Mouse (Mus musculus): ENCODE results near the gene C130074G19Rik. TPM values are rescaled to one million over a fixed set of nuclear protein-coding genes. Genes with fewer than 3 reads are reported as not detected.

C130074G19Rik gene
- polyA plus RNA-seq, 1 experiment from 2014 or later, result 3.0 TPM

- DNase-seq, result peak; percentile 89
- peak overlapping the region; percentile 37; the same call in 1 of the 2 replicates for H3K4me2 ChIP-seq
- H3K27ac ChIP-seq (ENCODE audit: low read depth), result no peak overlapping the region
- peaks cover under 1% of the 10 kb centered on the region; the same call in 1 of the 2 replicates for H3K36me3 ChIP-seq (ENCODE audit: insufficient read depth)
- H3K4me3 ChIP-seq (ENCODE audit: low read depth, low read length), result no peak overlapping the region
- no peaks in the 10 kb centered on the region for H3K27me3 ChIP-seq (ENCODE audit: insufficient read depth, low read length)
- no peak overlapping the region for H3K9ac ChIP-seq
- ATAC-seq (ENCODE audit: insufficient read depth), result peak; percentile 46; the same call in 1 of the 2 replicates
- 23% methylated on average over 11 of the region's 11 CpGs for WGBS
- H3K9me3 ChIP-seq (ENCODE audit: low read depth, low read length), result no peaks in the 10 kb centered on the region
- H3K4me1 ChIP-seq (ENCODE audit: insufficient read depth), result peaks cover 5% of the 10 kb centered on the region; the same call in 1 of the 2 replicates
- TF ChIP-seq CTCF (IDR thresholded peaks at IDR 0.05; ENCODE audit: low read depth), result peak; percentile 79
These were observed 57.9 kb downstream of the C130074G19Rik start for GRCm38 (mm10) chr1:184825093-184825492.

GRCm38 (mm10) chr1:184824439-184824851 is 58.6 kb downstream of the C130074G19Rik start:
- 3% methylated on average over 12 of the region's 12 CpGs for WGBS
- ATAC-seq (ENCODE audit: insufficient read depth), result peak; percentile 89

GRCm38 (mm10) chr1:184822678-184823077 is 60.3 kb downstream of the C130074G19Rik start:
- Histone ChIP-seq H3K27ac (ENCODE audit: low read depth) (no peak overlapping the region), H3K4me1 (ENCODE audit: insufficient read depth) (peaks cover 5% of the 10 kb centered on the region; the same call in 1 of the 2 replicates), H3K9me3 (ENCODE audit: low read depth, low read length) (no peaks in the 10 kb centered on the region), H3K27me3 (ENCODE audit: insufficient read depth, low read length) (no peaks in the 10 kb centered on the region), H3K36me3 (ENCODE audit: insufficient read depth) (peaks cover 11% of the 10 kb centered on the region), H3K4me2 (0 out of 2 replicates have a peak overlapping the region, but pooled peaks have one; percentile 31), H3K9ac (no peak overlapping the region; the same call in 1 of the 2 replicates), H3K4me3 (ENCODE audit: low read depth, low read length) (no peak overlapping the region)
- ATAC-seq (ENCODE audit: insufficient read depth) (peak; percentile 41; the same call in 1 of the 2 replicates), DNase-seq (peak; percentile 19)
- WGBS, result 19% methylated on average over 11 of the region's 11 CpGs
- no peak for TF ChIP-seq CTCF (IDR thresholded peaks at IDR 0.05; ENCODE audit: low read depth)

More at GRCm38 (mm10) chr1:184824439-184824851, 58.6 kb downstream of the C130074G19Rik start:
- Histone ChIP-seq H3K4me1 (ENCODE audit: insufficient read depth) (peaks cover 5% of the 10 kb centered on the region; the same call in 1 of the 2 replicates), H3K36me3 (ENCODE audit: insufficient read depth) (no peaks in the 10 kb centered on the region; the same call in 1 of the 2 replicates), H3K27ac (ENCODE audit: low read depth) (no peak overlapping the region), H3K4me3 (ENCODE audit: low read depth, low read length) (no peak overlapping the region), H3K27me3 (ENCODE audit: insufficient read depth, low read length) (no peaks in the 10 kb centered on the region), H3K9me3 (ENCODE audit: low read depth, low read length) (no peaks in the 10 kb centered on the region), H3K9ac (no peak overlapping the region), H3K4me2 (peak overlapping the region; percentile 37; the same call in 1 of the 2 replicates)
- peak; percentile 97 for DNase-seq
- peak; percentile 98 for TF ChIP-seq CTCF (IDR thresholded peaks at IDR 0.05; ENCODE audit: low read depth)

MicroRNA genes within 50 kb of the gene (microRNA counts, 519-probe panel; counts per million panel counts)
- 3,542 counts per million, percentile 73 among the panel's probes with 10 or more counts for microRNA mmu-miR-1981

Small RNA genes within 50 kb of the gene (microRNA-seq; reads per million reads assigned to microRNA genes)
- 60.6 reads per million, percentile 42 among the genes with 10 or more reads in this experiment for gene Mir1981 (ENCODE audit: borderline number of aligned reads)

Other genes with a start within 250 kb of the C130074G19Rik start
- 27.8 and 28.2 TPM in 2 replicates for gene Hlx, start 150.6 kb downstream of the C130074G19Rik start, polyA plus RNA-seq (2014; fragmentation: Nextera tagmentation; extraction: Ambion mirVana)
- not detected in 2 replicates for gene Marc1, start 71.9 kb downstream of the C130074G19Rik start, polyA plus RNA-seq (2014; fragmentation: Nextera tagmentation; extraction: Ambion mirVana)
- gene Marc2, start 36.8 kb downstream of the C130074G19Rik start, polyA plus RNA-seq (2014; fragmentation: Nextera tagmentation; extraction: Ambion mirVana), result 152 and 163 TPM in 2 replicates
- 2.5 and 3.0 TPM in 2 replicates for gene Mark1, start 116.4 kb upstream of the C130074G19Rik start, polyA plus RNA-seq (2014; fragmentation: Nextera tagmentation; extraction: Ambion mirVana)

Data from lung, embryonic 14.5 days (tissue).